Mouse (Mus musculus) ES-E14 (cell line): Measurements from ENCODE around the gene Grik5.

Source experiments
- CHD2 ChIP-seq: IDR thresholded peaks from 2 replicates; pipeline ENCODE4 v1.6.1; 2014; ENCODE audit warnings: mild to moderate bottlenecking, low read depth, low read length, inconsistent platforms
- HCFC1 ChIP-seq: IDR thresholded peaks from 2 replicates; pipeline ENCODE4 v1.6.1; 2012; ENCODE audit warnings: low read length, inconsistent platforms, borderline replicate concordance; ENCODE audit not compliant: insufficient read depth
- MAFK ChIP-seq: IDR thresholded peaks from 2 replicates; pipeline ENCODE4 v1.6.1; 2014; ENCODE audit warnings: mild to moderate bottlenecking, low read depth, low read length, inconsistent platforms; ENCODE audit not compliant: insufficient read depth
- ZC3H11A ChIP-seq: IDR thresholded peaks from 2 replicates; pipeline ENCODE4 v1.6.1; 2012; ENCODE audit warnings: low read depth, mild to moderate bottlenecking, inconsistent platforms, low read length, borderline replicate concordance
- ZNF384 ChIP-seq: IDR thresholded peaks from 2 replicates; pipeline ENCODE4 v1.6.1; 2012; ENCODE audit warnings: low read depth, low read length, inconsistent platforms

DNA sequence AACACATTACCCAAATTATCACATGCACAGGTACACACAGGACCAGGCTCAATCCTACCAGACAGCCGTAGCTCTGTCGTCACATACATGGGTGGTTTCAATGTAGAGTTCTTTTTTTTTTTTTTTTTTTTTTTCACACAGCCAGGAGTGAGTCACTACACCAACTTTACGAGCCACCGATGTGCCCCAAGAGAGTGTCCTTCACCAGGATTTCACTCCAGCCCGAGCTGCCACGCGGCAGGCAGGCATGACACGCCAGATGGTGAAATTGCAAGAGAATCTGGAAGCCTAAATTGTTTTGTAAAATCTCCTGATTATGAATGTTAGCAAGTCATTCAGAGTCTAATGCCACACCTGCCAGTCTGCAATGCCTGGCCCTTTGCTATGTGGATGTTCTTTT lies 24.8 kb downstream of the Grik5 start:
- TF ChIP-seq MAFK (no peak), HCFC1 (no peak), ZNF384 (peak; percentile 60), ZC3H11A (no peak), CHD2 (no peak)
